Mouse (Mus musculus): ENCODE results near the gene Arl6ip1. TPM values are rescaled to one million over a fixed set of nuclear protein-coding genes. Genes with fewer than 3 reads are reported as not detected.

Gene Arl6ip1
- polyA plus RNA-seq (2012; rRNA removed) = 97.1 and 102 TPM in 2 replicates

DNA sequence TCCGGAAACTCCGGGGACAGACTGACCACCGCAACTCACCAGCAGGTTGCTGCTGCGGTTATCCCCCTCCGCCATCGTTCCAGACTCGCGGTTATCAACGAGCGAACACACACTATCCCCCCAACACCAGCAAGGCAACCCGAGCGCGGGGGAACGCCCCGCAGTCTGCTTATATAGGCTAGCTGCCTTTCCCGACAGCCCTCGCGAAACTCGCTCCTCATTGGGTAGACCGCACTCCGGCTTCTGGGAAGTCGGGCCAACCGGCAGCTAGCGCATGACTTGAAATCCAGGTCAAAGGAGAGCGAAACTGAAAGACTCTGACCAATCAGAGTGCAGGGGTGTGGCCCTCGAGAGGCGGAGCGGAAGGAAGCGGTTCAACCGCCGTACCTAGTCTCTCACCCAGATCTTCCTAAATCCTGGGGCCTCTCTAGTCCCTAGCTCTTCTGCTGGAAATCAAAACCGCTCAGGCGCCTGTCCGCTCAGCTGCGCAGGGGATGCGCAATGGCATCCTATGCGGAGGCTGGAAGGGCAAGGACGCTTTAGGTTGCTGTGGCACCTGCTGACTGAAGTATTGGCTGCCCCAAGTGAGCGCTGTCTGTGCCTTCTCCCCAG is at the start of gene Arl6ip1:
Gene Arl6ip1, minus strand, starts transcription at position 233 of the 612 bp plus-strand sequence.

GRCm38 (mm10) chr7:118115877-118116568 is 13.4 kb downstream of the Arl6ip1 start, which contains the start of gene Rps15a:
Gene Rps15a, minus strand, starts transcription at chr7:118116188.

Other genes with a start within 250 kb of the Arl6ip1 start
- 1,303 and 1,544 TPM in 2 replicates for gene Rps15a, start 13.5 kb downstream of the Arl6ip1 start, polyA plus RNA-seq (2012; rRNA removed)
- 16.8 and 18.4 TPM in 2 replicates for gene Smg1, start 114.0 kb upstream of the Arl6ip1 start, polyA plus RNA-seq (2012; rRNA removed)

All from liver, embryonic 18 days (tissue).